Mouse (Mus musculus) kidney, adult 11 months (tissue): ENCODE measurements around the gene Gm17657.
"Not testable (repeated sequence)": the region's sequence is repeated elsewhere in the genome, so short reads cannot be mapped to it uniquely, and the experiment has no call there.

Experiments
- DNase-seq: peaks from one replicate; pipeline ENCODE4 v3.0.0; 2022

Gm17657 gene

DNA sequence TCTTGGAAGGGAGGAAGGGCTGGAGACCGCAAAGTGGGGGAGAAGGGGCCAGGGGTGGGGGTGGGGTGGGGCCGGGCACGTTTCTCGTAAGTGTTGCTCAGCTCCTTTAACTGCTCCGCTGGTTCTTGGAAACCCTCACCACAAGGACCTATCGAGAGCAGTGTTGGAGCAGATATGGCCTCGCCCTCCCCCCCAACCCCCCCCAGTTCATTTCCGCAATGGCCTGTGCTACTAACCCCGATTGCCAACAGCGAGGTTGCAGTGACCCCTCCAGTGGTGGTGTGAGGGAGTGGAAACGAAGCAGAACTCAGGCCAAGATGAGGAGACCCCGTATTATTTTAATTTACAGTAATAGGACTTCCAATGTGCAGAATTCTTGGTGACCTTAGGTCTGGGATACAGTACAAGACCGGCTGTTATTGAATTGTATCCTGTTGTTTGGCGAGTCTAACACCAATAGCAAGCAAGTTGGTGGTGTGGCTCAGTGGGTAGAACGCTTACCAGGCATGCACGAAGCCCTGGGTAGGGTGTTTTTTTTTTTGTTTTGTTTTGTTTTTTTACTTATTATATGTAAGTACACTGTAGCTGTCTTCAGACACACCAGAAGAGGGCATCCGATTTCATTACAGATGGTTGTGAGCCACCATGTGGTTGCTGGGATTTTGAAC lies 48.5 kb downstream of the Gm17657 start:
- DNase-seq: no peak

- no peak for DNase-seq
Observed at GRCm38 (mm10) chr17:29500243-29500740, 49.1 kb downstream of the Gm17657 start.

GRCm38 (mm10) chr17:29499511-29499910 lies 49.9 kb downstream of the Gm17657 start:
- no peak for DNase-seq

DNA sequence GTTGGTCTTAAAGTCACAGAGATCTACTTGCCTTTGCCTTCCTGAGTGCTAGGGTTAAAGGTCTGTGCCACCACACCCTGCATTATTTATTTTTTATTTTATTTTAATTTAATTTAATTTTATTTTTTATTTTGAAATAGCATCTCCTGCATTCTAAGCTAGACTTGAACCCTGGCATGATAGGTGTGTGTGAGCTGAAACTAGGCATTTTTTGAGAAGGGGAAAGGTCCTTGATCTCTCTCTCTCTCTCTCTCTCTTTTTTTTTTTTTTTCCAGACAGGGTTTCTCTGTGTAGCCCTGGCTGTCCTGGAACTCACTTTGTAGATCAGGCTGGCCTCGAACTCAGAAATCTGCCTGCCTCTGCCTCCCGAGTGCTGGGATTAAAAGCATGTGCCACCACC lies 50.5 kb downstream of the Gm17657 start:
- not testable (repeated sequence) for DNase-seq

GRCm38 (mm10) chr17:29498028-29498427 lies 51.4 kb downstream of the Gm17657 start:
- no peak for DNase-seq

- DNase-seq: not testable (repeated sequence)
Observed at GRCm38 (mm10) chr17:29497481-29497880, 52.0 kb downstream of the Gm17657 start.

- no peak for DNase-seq
Observed at GRCm38 (mm10) chr17:29497071-29497354, 52.4 kb downstream of the Gm17657 start.

DNA sequence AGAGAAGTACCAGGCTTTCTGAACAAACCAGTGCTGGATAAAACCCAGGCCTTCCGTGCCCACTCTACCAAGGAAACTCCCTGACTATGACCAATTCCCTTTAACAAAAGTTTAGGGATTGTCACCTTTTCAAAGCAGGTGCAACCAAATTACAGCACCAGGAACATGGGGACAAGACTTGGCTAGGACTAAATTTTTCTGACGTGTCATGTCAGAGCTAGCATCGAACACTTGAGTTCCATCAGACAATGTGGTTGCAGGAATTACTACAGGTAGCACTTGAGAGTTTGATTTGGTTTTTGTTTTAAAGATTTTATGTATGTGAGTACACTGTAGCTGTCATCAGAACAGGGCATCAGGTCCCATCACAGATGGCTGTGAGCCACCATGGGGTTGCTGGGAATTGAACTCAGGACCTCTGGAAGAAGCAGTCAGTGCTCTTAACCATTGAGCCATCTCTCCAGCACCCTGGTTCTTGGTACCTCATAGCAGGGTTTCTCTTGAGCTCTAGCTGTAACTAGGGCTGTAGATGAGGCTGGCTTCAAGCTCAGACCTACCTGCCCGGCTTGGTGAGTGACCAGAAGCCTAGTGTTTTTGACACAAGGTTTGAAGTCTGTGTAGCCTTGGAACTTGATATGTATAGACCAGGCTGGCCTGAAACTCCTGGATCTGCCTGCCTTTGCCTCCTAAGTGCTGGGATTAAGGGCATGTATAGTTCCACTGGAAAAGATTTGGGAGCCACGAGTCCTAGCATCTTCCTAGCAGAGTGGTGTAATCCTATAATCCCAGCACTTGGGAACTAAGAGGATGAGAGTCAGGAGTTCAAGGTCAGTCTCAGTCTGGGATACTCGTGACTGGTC lies 53.0 kb downstream of the Gm17657 start:
- DNase-seq: no peak

- DNase-seq: no peak
Observed at GRCm38 (mm10) chr17:29494732-29495076, 54.7 kb downstream of the Gm17657 start.

- no peak for DNase-seq
Observed at GRCm38 (mm10) chr17:29494062-29494731, 55.2 kb downstream of the Gm17657 start.

GRCm38 (mm10) chr17:29493461-29493980 lies 55.9 kb downstream of the Gm17657 start:
- no peak for DNase-seq

GRCm38 (mm10) chr17:29492269-29493191 lies 56.9 kb downstream of the Gm17657 start:
- DNase-seq: peak; percentile 76

DNA sequence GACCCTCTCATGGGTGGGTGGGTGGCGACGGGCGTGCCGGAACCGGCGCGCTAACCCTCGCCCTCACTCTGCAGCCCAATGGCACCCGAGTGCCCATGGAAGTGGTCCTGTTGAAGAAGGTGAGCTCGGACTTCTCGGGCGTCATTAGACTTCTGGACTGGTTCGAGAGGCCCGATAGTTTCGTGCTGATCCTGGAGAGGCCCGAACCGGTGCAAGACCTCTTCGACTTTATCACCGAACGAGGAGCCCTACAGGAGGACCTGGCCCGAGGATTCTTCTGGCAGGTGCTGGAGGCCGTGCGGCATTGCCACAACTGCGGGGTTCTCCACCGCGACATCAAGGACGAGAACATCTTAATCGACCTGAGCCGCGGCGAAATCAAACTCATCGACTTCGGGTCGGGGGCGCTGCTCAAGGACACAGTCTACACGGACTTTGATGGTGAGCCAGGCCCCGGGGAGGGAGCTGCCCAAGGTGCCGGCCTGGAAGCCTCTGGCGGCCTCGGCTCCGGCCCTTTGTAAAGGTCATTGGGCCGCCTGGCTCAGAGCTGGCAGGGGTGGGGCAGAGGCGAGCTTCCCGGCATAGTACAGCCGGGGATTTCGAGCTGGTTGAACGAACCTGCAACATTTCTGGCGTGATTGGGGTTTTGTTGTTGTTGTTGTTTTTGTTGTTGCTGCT lies 57.7 kb downstream of the Gm17657 start:
- peak; percentile 78 for DNase-seq

DNA sequence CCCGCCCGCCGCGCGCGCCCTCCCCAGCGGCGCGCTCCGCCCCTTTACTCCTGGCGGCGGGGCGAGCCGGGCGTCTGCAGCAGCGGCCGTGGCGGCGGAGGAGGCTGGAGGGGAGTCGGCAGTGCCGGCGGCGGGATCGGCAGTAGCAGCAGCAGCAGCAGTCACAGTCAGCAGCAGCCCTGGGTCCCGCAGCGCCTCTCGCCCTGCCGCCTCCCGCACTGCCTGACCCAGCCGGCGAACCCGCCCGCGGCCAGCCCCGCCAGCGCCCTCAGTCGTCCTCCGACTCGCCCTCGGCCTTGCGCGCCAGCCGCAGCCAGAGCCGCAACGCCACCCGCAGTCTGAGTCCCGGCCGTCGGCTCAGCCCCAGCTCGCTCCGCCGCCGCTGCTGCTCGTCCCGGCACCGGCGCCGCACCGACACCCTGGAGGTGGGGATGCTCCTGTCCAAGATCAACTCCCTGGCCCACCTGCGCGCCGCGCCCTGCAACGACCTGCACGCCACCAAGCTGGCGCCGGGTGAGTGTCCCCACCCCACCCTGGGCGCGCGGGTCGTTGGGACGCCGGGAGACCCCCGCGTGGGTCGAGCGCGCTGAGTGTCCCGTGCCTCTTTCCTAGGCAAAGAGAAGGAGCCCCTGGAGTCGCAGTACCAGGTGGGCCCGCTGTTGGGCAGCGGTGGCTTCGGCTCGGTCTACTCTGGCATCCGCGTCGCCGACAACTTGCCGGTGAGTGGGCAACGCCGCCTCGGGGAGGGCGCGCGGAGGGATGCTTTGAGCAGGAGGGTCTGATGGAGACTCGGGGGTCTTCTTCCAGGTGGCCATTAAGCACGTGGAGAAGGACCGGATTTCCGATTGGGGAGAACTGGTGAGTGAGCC lies 58.5 kb downstream of the Gm17657 start, which contains the start of gene Pim1:
Gene Pim1, plus strand, starts transcription at position 41 of the 869 bp plus-strand sequence.
- DNase-seq: no peak

GRCm38 (mm10) chr17:29489971-29490712 lies 59.3 kb downstream of the Gm17657 start:
- peak; percentile 98 for DNase-seq

DNA sequence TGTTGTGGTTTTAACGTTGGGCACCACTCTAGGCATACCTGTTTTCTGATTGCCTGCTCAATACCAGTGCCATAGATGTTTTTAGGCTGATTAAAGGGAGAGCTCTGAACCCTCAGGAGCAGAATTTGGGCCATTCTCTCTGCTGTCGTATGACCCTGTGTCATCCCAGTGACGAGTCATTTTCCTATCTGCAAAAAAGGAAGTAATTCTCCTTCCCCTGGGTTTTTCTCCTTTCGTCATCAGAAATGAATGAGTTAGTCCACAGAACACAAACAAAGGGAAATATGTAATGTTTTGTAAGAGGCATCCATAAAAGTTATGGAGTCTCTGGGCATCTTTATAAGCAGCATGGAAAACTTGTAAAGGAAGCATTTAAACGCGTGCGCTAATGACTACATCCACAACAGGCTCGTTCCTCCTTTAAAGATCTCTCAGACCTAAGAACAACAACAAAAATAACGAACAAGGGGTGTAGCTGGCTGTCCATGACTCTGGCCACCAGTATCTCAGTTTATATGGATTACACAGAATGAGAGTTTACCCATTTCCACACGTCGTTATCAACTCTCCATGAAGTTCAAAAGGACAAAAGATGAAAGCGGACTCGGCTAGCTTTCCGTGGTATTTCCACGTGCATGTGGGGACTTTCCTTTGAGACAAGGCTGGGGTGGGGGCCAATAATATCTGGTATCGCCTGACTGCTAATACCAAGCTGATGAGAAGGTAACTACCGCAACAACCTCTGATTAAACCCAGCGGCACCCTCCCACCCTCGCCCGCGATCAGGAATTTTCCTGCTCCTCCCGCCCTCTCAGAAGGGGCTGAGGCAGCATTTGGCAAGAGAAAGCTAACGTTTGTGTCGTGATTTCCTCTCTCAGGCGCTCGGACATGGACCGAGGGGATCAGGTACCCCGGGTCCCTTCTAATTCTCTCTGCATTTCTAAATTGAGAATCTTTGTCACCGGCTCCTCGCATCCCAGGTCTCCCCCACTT lies 60.2 kb downstream of the Gm17657 start:
- peak; percentile 38 for DNase-seq

- no peak for DNase-seq
Observed at GRCm38 (mm10) chr17:29488257-29488977, 61.0 kb downstream of the Gm17657 start.
